Mouse (Mus musculus) G1E (cell line): ENCODE data around the gene Gm44596.

ENCODE experiments used
- CTCF ChIP-seq: IDR thresholded peaks from 2 replicates; pipeline ENCODE4 v1.5.1; 2012; ENCODE audit warnings: low read depth, low read length, inconsistent platforms, mixed read lengths
- GATA1 ChIP-seq: IDR thresholded peaks from 2 replicates; pipeline ENCODE4 v1.6.1; 2012; ENCODE audit warnings: borderline replicate concordance, low read length, inconsistent platforms, mixed read lengths
- GATA2 ChIP-seq: IDR thresholded peaks from 2 replicates; pipeline ENCODE4 v1.6.1; 2012; ENCODE audit warnings: low read depth, low read length, inconsistent platforms, borderline replicate concordance
- POLR2AphosphoS5 ChIP-seq: IDR thresholded peaks from 2 replicates; pipeline ENCODE4 v1.6.1; 2012; ENCODE audit warnings: low read depth, low read length, inconsistent platforms; ENCODE audit not compliant: insufficient replicate concordance
- TAL1 ChIP-seq: conservative IDR thresholded peaks from 2 replicates; pipeline ENCODE4 v1.6.1; 2012; ENCODE audit warnings: low read depth, low read length, inconsistent platforms, mixed read lengths

- TF ChIP-seq CTCF = no peak
- TF ChIP-seq POLR2AphosphoS5 = peak; percentile 69; the same call in 1 of the 2 replicates
- no peak for TF ChIP-seq GATA1
- TF ChIP-seq TAL1 = no peak
- no peak for TF ChIP-seq GATA2
Measured at GRCm38 (mm10) chr6:128424269-128425019, 49.1 kb downstream of the Gm44596 start, which contains the start of gene Itfg2.
